Mouse (Mus musculus) olfactory bulb, adult 2 months (tissue): ENCODE measurements around the gene Kazn.

ENCODE experiments used
- CTCF ChIP-seq: fragments of 200-500 bp; IDR thresholded peaks from 2 replicates; pipeline ENCODE4 v1.5.1; 2012; ENCODE audit warnings: low read depth, mild to moderate bottlenecking, low read length, moderate library complexity; ENCODE audit not compliant: insufficient read depth
- POLR2A ChIP-seq: fragments of 200-500 bp; IDR thresholded peaks from 2 replicates; pipeline ENCODE4 v1.6.1; 2012; ENCODE audit warnings: mild to moderate bottlenecking, low read depth, low read length, moderate library complexity; ENCODE audit not compliant: insufficient read depth

- TF ChIP-seq POLR2A (no peak), CTCF (no peak)
Measured at GRCm38 (mm10) chr4:142164386-142164785, 74.8 kb downstream of the Kazn start.
